Mouse (Mus musculus) erythroblast, embryonic 14.5 days (primary cell): Measurements from ENCODE around the gene Gtf2b. TPM values are rescaled to one million over a fixed set of nuclear protein-coding genes. Genes with fewer than 3 reads are reported as not detected.

Experiments
- H3K27me3 ChIP-seq: 2 replicates; pipeline ENCODE4 v1.6.1; 2012; ENCODE audit warnings: inconsistent platforms; ENCODE audit not compliant: control insufficient read depth
- H3K36me3 ChIP-seq: 2 replicates; pipeline ENCODE4 v1.6.1; 2012; ENCODE audit warnings: mild to moderate bottlenecking, inconsistent platforms; ENCODE audit not compliant: control insufficient read depth
- H3K4me1 ChIP-seq: 2 replicates; pipeline ENCODE4 v1.6.1; 2012; ENCODE audit warnings: inconsistent platforms; ENCODE audit not compliant: control insufficient read depth
- H3K4me3 ChIP-seq: replicated peaks from 2 replicates; pipeline ENCODE3; 2012; ENCODE audit warnings: moderate library complexity, mild to moderate bottlenecking, inconsistent platforms
- H3K9me3 ChIP-seq: 2 replicates; pipeline ENCODE4 v1.6.1; 2012; ENCODE audit warnings: low read length, inconsistent platforms, mixed read lengths; ENCODE audit not compliant: control insufficient read depth
- GATA1 ChIP-seq: IDR thresholded peaks from 2 replicates; pipeline ENCODE4 v1.6.1; 2012; ENCODE audit warnings: low read length, inconsistent platforms, mixed read lengths
- TAL1 ChIP-seq: IDR thresholded peaks from 3 replicates; pipeline ENCODE4 v1.6.1; 2012; ENCODE audit warnings: low read length, inconsistent platforms, mixed read lengths
- polyA plus RNA-seq: library from polyadenylated mRNA; stranded (reverse); fragments of >175 nt; gene quantifications from 2 replicates; pipeline ENCODE4 v1.2.3, GENCODE M21; 2012

Gtf2b gene
- polyA plus RNA-seq, 1 experiment, result 0.28 TPM

- TF ChIP-seq GATA1, result no peak
- Histone ChIP-seq H3K4me3 (no peak overlapping the region), H3K4me1 (no peaks in the 10 kb centered on the region), H3K9me3 (no peaks in the 10 kb centered on the region), H3K27me3 (no peaks in the 10 kb centered on the region), H3K36me3 (no peaks in the 10 kb centered on the region)
Observed at GRCm38 (mm10) chr3:142749131-142749530, 15.7 kb upstream of the Gtf2b start.

GRCm38 (mm10) chr3:142755132-142755867 is 9.5 kb upstream of the Gtf2b start:
- Histone ChIP-seq H3K9me3 (no peaks in the 10 kb centered on the region), H3K36me3 (no peaks in the 10 kb centered on the region), H3K27me3 (no peaks in the 10 kb centered on the region), H3K4me3 (no peak overlapping the region), H3K4me1 (peaks cover 17% of the 10 kb centered on the region)
- TF ChIP-seq TAL1, result no peak

DNA sequence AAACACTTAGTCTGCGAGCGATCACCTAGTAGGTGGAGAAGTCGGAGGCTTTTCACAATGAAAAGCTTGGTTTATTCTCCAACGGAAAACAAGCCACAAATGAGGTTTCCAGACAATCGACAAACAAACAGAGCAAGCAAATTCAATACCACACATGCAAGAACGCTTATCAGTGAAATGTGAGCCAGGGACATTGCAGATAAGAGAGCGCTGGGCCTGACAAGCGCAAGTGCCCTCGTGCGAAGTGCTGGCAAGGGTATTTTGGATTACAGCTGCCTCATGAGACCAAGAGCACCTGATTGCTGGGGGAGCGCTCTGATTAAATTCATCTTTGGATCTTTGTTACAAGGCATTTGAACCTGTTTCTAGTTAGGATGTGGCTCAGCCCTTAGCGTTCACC is 7.0 kb upstream of the Gtf2b start:
- Histone ChIP-seq H3K36me3 (no peaks in the 10 kb centered on the region), H3K9me3 (no peaks in the 10 kb centered on the region), H3K27me3 (no peaks in the 10 kb centered on the region), H3K4me1 (peaks cover 17% of the 10 kb centered on the region), H3K4me3 (no peak overlapping the region)
- TF ChIP-seq TAL1, result no peak
- TF ChIP-seq GATA1, result no peak

DNA sequence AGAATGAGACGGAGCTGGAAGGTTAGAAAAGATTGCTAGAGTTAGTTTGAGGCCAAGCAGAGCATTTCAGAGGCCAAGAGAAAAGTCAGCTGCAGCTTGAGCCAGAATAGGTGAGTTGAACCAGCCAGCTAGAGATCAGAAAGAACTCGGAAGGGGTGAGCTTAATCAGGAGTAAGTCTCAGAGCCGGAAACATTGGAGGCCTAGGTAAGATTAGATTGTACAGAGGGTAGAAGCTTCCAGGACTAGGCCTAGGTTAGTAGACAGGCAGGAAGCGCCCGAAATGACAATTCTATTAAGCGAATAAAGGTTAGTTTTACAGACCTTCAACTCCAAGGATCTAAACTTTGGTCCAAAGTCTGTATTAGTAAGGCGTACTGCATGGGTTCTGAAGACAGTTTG is 6.3 kb upstream of the Gtf2b start:
- TF ChIP-seq GATA1 (no peak), TAL1 (no peak)
- Histone ChIP-seq H3K4me1 (peaks cover 19% of the 10 kb centered on the region), H3K9me3 (no peaks in the 10 kb centered on the region), H3K27me3 (no peaks in the 10 kb centered on the region), H3K4me3 (no peak overlapping the region), H3K36me3 (no peaks in the 10 kb centered on the region)

GRCm38 (mm10) chr3:142760356-142760755 is 4.5 kb upstream of the Gtf2b start:
- no peak overlapping the region for H3K4me3 ChIP-seq
- H3K36me3 ChIP-seq, result no peaks in the 10 kb centered on the region
- peaks cover 30% of the 10 kb centered on the region for H3K4me1 ChIP-seq
- no peak for TF ChIP-seq TAL1
- no peak for TF ChIP-seq GATA1
- no peaks in the 10 kb centered on the region for H3K9me3 ChIP-seq
- no peaks in the 10 kb centered on the region for H3K27me3 ChIP-seq

- Histone ChIP-seq H3K36me3 (peaks cover 2% of the 10 kb centered on the region), H3K9me3 (no peaks in the 10 kb centered on the region), H3K27me3 (no peaks in the 10 kb centered on the region), H3K4me1 (peaks cover 41% of the 10 kb centered on the region), H3K4me3 (peak overlapping the region; percentile 97)
- TF ChIP-seq GATA1 (no peak), TAL1 (no peak)
Observed at GRCm38 (mm10) chr3:142765778-142766165, 927 bp downstream of the Gtf2b start.

GRCm38 (mm10) chr3:142768498-142768897 is 3.7 kb downstream of the Gtf2b start:
- TF ChIP-seq TAL1, result no peak
- no peak for TF ChIP-seq GATA1
- H3K9me3 ChIP-seq, result no peaks in the 10 kb centered on the region
- H3K36me3 ChIP-seq, result peaks cover 27% of the 10 kb centered on the region
- H3K4me3 ChIP-seq, result no peak overlapping the region
- no peaks in the 10 kb centered on the region for H3K27me3 ChIP-seq
- H3K4me1 ChIP-seq, result peaks cover 44% of the 10 kb centered on the region

GRCm38 (mm10) chr3:142770518-142770917 is 5.7 kb downstream of the Gtf2b start:
- no peaks in the 10 kb centered on the region for H3K9me3 ChIP-seq
- peaks cover 41% of the 10 kb centered on the region for H3K4me1 ChIP-seq
- no peaks in the 10 kb centered on the region for H3K27me3 ChIP-seq
- H3K36me3 ChIP-seq, result peaks cover 40% of the 10 kb centered on the region
- no peak overlapping the region for H3K4me3 ChIP-seq
- TF ChIP-seq GATA1, result no peak
- no peak for TF ChIP-seq TAL1

DNA sequence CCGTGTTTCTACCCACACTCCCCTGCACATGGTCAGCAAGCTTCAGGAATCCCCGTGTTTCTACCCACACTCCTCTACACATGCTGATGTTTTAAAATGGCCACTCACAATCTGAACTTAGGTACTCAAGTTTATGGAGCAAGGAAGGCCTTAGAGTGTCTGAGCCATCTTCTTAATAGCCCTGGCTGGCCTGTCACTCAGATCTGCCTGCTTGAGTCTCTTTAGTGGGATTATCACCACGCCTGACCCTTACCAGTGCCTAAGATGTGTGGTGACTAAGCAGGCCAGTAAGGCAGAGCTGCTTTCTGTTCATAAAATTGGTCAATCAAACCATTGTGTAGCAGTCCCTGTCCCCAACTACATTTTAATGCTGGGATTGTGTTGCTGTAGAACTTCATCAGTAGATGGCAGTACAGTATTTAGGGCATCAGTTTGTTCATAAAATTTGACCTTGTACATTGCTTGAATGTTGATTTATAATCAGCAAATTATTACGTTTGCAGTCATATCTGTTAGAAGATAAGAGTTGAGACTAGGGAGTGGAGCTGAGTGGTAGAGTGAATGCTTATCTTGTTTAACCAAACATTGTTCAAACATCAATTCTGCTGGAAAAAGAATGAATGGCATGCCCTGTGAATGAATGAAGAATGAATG is 8.8 kb downstream of the Gtf2b start:
- Histone ChIP-seq H3K4me3 (no peak overlapping the region), H3K36me3 (peaks cover 61% of the 10 kb centered on the region), H3K9me3 (no peaks in the 10 kb centered on the region), H3K27me3 (no peaks in the 10 kb centered on the region), H3K4me1 (peaks cover 22% of the 10 kb centered on the region)
- TF ChIP-seq GATA1 (no peak), TAL1 (no peak)

DNA sequence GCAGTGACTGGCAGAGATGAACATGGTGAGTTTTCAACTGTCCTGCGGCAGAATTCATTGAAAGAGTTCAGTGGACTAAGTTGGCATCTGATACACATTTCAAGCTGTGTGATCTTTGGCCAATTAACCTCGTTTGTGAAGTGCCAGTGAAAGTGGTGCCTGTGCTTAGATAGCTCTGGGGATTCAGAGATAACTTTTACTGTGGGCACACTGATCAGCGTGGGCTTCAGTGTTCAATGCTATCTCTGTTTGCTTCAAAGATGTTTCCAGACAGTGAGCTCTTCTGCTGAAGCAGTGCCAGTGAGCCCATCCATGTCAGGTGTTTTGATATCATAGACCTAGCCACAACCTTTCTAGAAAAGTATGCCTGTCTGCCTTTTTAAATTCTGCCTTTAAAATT is 12.4 kb downstream of the Gtf2b start:
- Histone ChIP-seq H3K27me3 (no peaks in the 10 kb centered on the region), H3K4me3 (no peak overlapping the region), H3K4me1 (peaks cover 12% of the 10 kb centered on the region), H3K9me3 (no peaks in the 10 kb centered on the region), H3K36me3 (peaks cover 80% of the 10 kb centered on the region)
- TF ChIP-seq GATA1 (no peak), TAL1 (no peak)
